Mouse (Mus musculus) spleen, postnatal 0 days (tissue): ENCODE data around the gene Ccnd3. TPM values are rescaled to one million over a fixed set of nuclear protein-coding genes. Genes with fewer than 3 reads are reported as not detected.

ENCODE experiments used
- polyA plus RNA-seq: library from polyadenylated mRNA; unstranded; fragments of >200 nt; fragmentation: Nextera tagmentation; extraction: Ambion mirVana; gene quantifications from 2 replicates; pipeline ENCODE4 v1.2.1, GENCODE M21; 2015

Ccnd3 gene
- polyA plus RNA-seq: 434 and 462 TPM in 2 replicates

GRCm38 (mm10) chr17:47504941-47505346 lies at the start of gene Ccnd3:
TSS of gene Ccnd3 (plus strand) at chr17:47505051.

GRCm38 (mm10) chr17:47501946-47502706 lies 2.7 kb upstream of the Ccnd3 start, which contains the start of gene Taf8:
TSS of gene Taf8 (minus strand) at chr17:47502292.

DNA sequence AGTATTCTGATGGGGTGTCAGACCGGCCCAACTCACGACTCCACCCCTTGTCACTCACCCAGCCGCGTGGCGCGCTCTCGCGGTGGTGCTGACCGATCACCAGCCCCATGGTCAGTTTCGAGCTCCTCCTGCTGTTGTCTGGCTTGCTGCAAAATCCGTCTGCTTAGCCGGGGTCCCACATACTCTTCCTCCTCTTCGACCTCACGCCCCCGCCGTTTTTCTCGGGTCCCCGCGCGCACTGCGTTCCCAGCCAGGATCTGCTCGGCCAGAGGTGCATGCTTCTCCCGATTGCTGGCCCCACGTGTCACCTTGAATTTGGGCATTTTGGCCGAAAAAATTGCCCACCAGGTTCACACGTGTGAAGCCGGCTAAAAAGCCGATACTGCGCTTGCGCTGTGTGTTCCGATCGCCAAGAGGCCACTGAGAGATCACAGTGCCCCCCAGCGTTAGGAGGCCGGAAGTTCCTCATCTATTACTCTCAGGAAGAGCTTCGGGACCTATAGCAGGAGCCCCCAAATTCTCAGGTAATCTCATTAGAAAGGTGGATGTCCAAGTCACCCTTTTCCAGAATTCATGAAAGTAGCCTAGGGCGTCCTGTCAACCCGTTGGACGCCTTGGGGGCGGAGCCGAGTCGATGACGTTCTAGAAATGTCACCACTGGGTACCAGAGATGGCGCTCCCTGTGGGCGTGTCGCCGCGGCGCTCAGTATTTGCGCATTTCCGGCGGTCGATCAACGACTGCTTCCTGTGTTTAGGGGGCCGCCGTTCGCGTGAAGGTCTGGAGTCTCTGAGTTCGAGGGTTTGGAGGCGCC lies 106.2 kb downstream of the Ccnd3 start, which contains the start of the genes Bysl, Med20 and Gm20517:
Gene Bysl (minus strand): TSS at position 644 of the 812 bp plus-strand sequence.
Gene Med20 (plus strand): TSS at position 734 of the 812 bp plus-strand sequence.
Gene Gm20517 (plus strand): TSS at position 741 of the 812 bp plus-strand sequence.

GRCm38 (mm10) chr17:47630678-47631065 lies 125.8 kb downstream of the Ccnd3 start, which contains the start of gene Usp49:
TSS of gene Usp49 (plus strand) at chr17:47630690.

Other genes starting within 250 kb of the Ccnd3 start
- gene Mrps10, start 136.2 kb upstream of the Ccnd3 start, polyA plus RNA-seq: 52.1 and 52.7 TPM in 2 replicates
- 0.23 and 0.30 TPM in 2 replicates for gene Guca1b, start 119.7 kb upstream of the Ccnd3 start, polyA plus RNA-seq
- gene Guca1a, start 104.5 kb upstream of the Ccnd3 start, polyA plus RNA-seq: 2.3 and 3.3 TPM in 2 replicates
- 0.37 and 0.50 TPM in 2 replicates for gene AI661453, start 68.4 kb upstream of the Ccnd3 start, polyA plus RNA-seq
- 0.24 and 0.26 TPM in 2 replicates for gene 1700001C19Rik, start 67.7 kb upstream of the Ccnd3 start, polyA plus RNA-seq
- 17.2 TPM in 2 replicates for gene Taf8, start 2.8 kb upstream of the Ccnd3 start, polyA plus RNA-seq
- gene Bysl, start 106.4 kb downstream of the Ccnd3 start, polyA plus RNA-seq: 14.0 and 15.8 TPM in 2 replicates
- gene Med20, start 106.5 kb downstream of the Ccnd3 start, polyA plus RNA-seq: 26.4 and 29.3 TPM in 2 replicates
- gene Gm20517, start 106.5 kb downstream of the Ccnd3 start, polyA plus RNA-seq: 1.8 and 2.0 TPM in 2 replicates
- gene Usp49, start 125.6 kb downstream of the Ccnd3 start, polyA plus RNA-seq: 5.6 and 5.7 TPM in 2 replicates
- gene Tomm6, start 183.3 kb downstream of the Ccnd3 start, polyA plus RNA-seq: 310 and 337 TPM in 2 replicates
- gene Frs3, start 184.0 kb downstream of the Ccnd3 start, polyA plus RNA-seq: 0.69 and 1.3 TPM in 2 replicates
- gene Gm21981, start 189.4 kb downstream of the Ccnd3 start, polyA plus RNA-seq: 0.10 TPM in 1 of 2 replicates, not detected in the other
- 0.46 TPM in 1 of 2 replicates, not detected in the other for gene Prickle4, start 189.7 kb downstream of the Ccnd3 start, polyA plus RNA-seq
- 0.14 and 0.24 TPM in 2 replicates for gene Pgc, start 221.8 kb downstream of the Ccnd3 start, polyA plus RNA-seq
- gene Tfeb, start 232.0 kb downstream of the Ccnd3 start, polyA plus RNA-seq: 8.1 and 12.8 TPM in 2 replicates